Mouse (Mus musculus): ENCODE measurements at regions not wholly inside any gene's neighbourhood (a gene's known extent, or its start where the extent isn't known, plus 50 kb on each side); places are given as distances from the start of the nearest gene placed in this dataset.

DNA sequence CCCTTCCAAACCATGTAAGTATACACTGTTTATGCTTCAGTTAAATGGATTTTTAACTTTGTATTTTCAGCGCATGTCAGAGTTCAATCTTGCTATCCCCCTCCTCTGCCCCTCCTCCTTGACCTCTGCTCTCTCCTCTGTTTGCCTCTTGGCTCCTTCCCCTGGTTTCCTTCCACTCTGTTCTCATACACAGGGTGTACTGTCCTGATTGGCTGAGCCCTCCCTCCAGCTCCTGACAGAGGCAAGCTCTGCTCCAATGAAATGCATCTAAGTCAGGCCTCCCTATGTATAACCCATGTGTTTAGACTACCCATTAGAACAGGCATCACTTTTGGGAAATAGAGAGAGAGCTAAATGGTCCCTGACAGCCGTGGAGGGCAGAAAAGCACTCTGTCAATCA is 133.5 kb upstream of the Tut7 start:
- TF ChIP-seq POLR2A (IDR thresholded peaks at IDR 0.05; ENCODE audit: borderline replicate concordance, insufficient read depth, low read length) (no peak), CTCF (IDR thresholded peaks at IDR 0.05; ENCODE audit: borderline replicate concordance, insufficient read depth, low read depth, low read length) (no peak)
